Mouse (Mus musculus) activated CD4-positive, CD25-positive, alpha-beta regulatory T cell (primary cell): ENCODE measurements around the gene Papola. TPM values are rescaled to one million over a fixed set of nuclear protein-coding genes. Genes with fewer than 3 reads are reported as not detected.

Experiments
- polyA plus RNA-seq, 2 experiments: library from polyadenylated mRNA; unstranded; fragments of 100-300 nt; shearing (Covaris generic); gene quantifications; one replicate each; pipeline ENCODE4 v1.2.1; 2017

Gene Papola
- 100 to 1,000 TPM; 212 to 235 TPM for polyA plus RNA-seq

DNA sequence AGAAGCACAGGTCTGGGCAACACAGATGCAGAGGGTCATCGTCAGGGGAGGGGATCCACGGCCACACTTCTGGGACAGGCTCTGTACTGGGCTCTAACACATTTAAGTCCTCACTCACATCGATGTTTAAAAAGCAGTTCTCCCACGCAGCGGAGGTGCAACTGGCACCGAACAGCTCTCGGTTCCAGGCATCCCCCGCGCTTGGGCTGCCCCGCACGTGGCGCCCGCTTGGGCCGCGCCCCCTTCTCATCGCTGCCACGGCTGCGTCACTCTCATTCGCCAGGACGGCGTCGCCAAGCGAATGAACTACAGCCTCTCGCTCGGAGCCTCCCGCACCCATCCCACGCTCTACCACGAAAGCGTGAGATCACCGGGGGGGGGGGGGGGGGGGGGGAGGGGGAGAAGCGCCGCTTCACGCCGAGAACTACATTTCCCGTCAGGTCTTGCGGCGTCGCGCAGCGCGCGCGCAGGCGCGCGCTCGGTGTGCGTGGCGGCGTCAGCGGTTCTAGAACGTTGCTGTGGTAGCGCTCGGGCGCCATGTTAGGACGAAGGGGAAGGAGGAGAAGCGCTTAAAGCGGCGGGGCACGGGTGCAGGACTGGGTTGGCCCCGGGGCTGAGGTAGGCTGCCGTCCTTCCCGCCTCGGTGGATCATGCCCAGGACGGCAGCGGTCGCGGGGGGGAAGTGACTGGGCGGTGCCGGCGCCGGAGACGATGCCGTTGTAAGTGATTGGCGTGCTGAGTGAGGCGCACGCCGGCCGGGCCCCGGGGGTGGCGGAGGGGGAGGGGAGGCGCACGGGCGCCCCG lies at the start of gene Papola:
Gene Papola (plus strand): TSS at position 499 of the 804 bp plus-strand sequence.

Other genes with a start within 250 kb of the Papola start
- gene Bdkrb2, start 221.5 kb upstream of the Papola start, polyA plus RNA-seq: under 1 TPM in 1 of 2 experiments, not detected in 1; 0.27 TPM
- gene Bdkrb1, start 181.6 kb upstream of the Papola start, polyA plus RNA-seq: under 1 TPM in 1 of 2 experiments, not detected in 1; 0.25 TPM
- 10 to 100 TPM; 49.7 to 56.3 TPM for gene Gskip, start 99.9 kb upstream of the Papola start, polyA plus RNA-seq
- 10 to 100 TPM in 1 of 2 experiments, 1 to 10 TPM in 1; 9.5 to 15.3 TPM for gene Atg2b, start 99.5 kb upstream of the Papola start, polyA plus RNA-seq
- gene Ak7, start 78.7 kb upstream of the Papola start, polyA plus RNA-seq: under 1 TPM; 0.26 to 0.31 TPM
- 100 to 1,000 TPM; 131 to 140 TPM for gene Vrk1, start 225.5 kb downstream of the Papola start, polyA plus RNA-seq